Mouse (Mus musculus) brain, embryonic 14.5 days (tissue): ENCODE measurements around the gene Sel1l3.

Experiments used
- CTCF ChIP-seq: fragments of 200-500 bp; IDR thresholded peaks from 2 replicates; pipeline ENCODE4 v1.5.1; 2012; ENCODE audit warnings: inconsistent platforms, mild to moderate bottlenecking, moderate library complexity, borderline replicate concordance; ENCODE audit not compliant: insufficient read depth, insufficient read length; ENCODE audit errors: extremely low read depth
- POLR2A ChIP-seq: fragments of 200-500 bp; IDR thresholded peaks from 2 replicates; pipeline ENCODE4 v1.6.1; 2012; ENCODE audit warnings: mild to moderate bottlenecking, inconsistent platforms, borderline replicate concordance; ENCODE audit not compliant: poor library complexity, insufficient read depth, insufficient read length, severe bottlenecking; ENCODE audit errors: extremely low read depth

GRCm38 (mm10) chr5:53175195-53175594 is 38.5 kb downstream of the Sel1l3 start:
- TF ChIP-seq POLR2A (no peak), CTCF (no peak)
